9 mouse cellular contexts compared by ENCODE assay signal in genomic region chr3:108187111-108187795, GRCm38 (mm10). TPM values are rescaled to one million over a fixed set of nuclear protein-coding genes. Genes with fewer than 3 reads are reported as not detected.
DNase-seq lines count a peak whose midpoint lies in the region; ATAC-seq and TF ChIP-seq lines count a peak whose summit lies in the region.
"Had no signal": no experiment of that assay in that cellular context is flagged by ENCODE, and none has a peak within 500 bp of the region (broad histone marks: within the 10 kb centered on the region; RNA-seq: fewer than 3 reads in every experiment).

No protein-coding gene starts in this region.

- H3K27me3 ChIP-seq in heart, embryonic 12.5 days (replicated peaks) = peaks cover 28% of the 10 kb centered on the region

- no peak for TF ChIP-seq CTCF in bone marrow macrophage, adult 2 months (IDR thresholded peaks at IDR 0.05; ENCODE audit: low read depth, low read length)

- no peak for TF ChIP-seq POLR2A in bone marrow macrophage, adult 2 months (IDR thresholded peaks at IDR 0.05; ENCODE audit: borderline replicate concordance, low read depth, low read length)

- no peak overlapping the region for H3K27ac ChIP-seq in heart, embryonic 12.5 days (ENCODE audit: poor library complexity, severe bottlenecking)
- no peak overlapping the region for H3K27ac ChIP-seq in bone marrow macrophage, adult 2 months (ENCODE audit: insufficient read depth, low read depth, low read length)

- peaks cover 31% of the 10 kb centered on the region for H3K4me1 ChIP-seq in heart, embryonic 12.5 days (replicated peaks)
- no peaks in the 10 kb centered on the region for H3K4me1 ChIP-seq in bone marrow macrophage, adult 2 months (ENCODE audit: control insufficient read depth, insufficient read depth, low read length)

- H3K4me3 ChIP-seq in heart, embryonic 12.5 days = peak overlapping the region; percentile 96
- peak overlapping the region; percentile 70 for H3K4me3 ChIP-seq in bone marrow macrophage, adult 2 months (ENCODE audit: insufficient read depth, low read length)

- H3K4me2 ChIP-seq in heart, embryonic 12.5 days = peak overlapping the region; percentile 100

- WGBS in heart, embryonic 12.5 days = 66% methylated on average over 20 of the region's 20 CpGs

- H3K9me3 ChIP-seq in heart, embryonic 12.5 days (replicated peaks) = no peaks in the 10 kb centered on the region

- H3K36me3 ChIP-seq in heart, embryonic 12.5 days = 0 out of 2 replicates have a peak, but pooled peaks cover 3% of the 10 kb centered on the region

- intact Hi-C loops in heart, postnatal 25 days (cut with DNase I) = no loop called here

- ATAC-seq in heart, embryonic 12.5 days (ENCODE audit: insufficient number of reproducible peaks, low FRiP score) = no peak
- ATAC-seq in granulocyte monocyte progenitor cell, adult 5-6 weeks (replicated peaks; ENCODE audit: poor library complexity, severe bottlenecking) = peak; percentile 45
- peak; percentile 23 for ATAC-seq in megakaryocyte, adult 5-6 weeks (ENCODE audit: poor library complexity, severe bottlenecking)
- no peak for ATAC-seq in megakaryocyte-erythroid progenitor cell, adult 5-6 weeks (replicated peaks; ENCODE audit: low FRiP score, low TSS enrichment, poor library complexity, severe bottlenecking)

- DNase-seq in heart, postnatal 25 days (ENCODE audit: low spot score) = no peak
- no peak for DNase-seq in c-Kit-positive CD71-positive TER-119-positive erythroid progenitor cells, embryonic 14.5 days (ENCODE audit: low spot score)
- no peak for DNase-seq in spleen, postnatal 36 days (ENCODE audit: low spot score in 2 of 2)

- peak overlapping the region; percentile 93; the same call in 1 of the 2 replicates for H3K9ac ChIP-seq in heart, embryonic 12.5 days

RNA-seq across cellular contexts. Expression of gene Amigo1, which starts 1.1 kb away (rescaled TPM):
- 4.5 and 5.0 TPM in 2 replicates for polyA plus RNA-seq in heart, embryonic 12.5 days (2016; fragmentation: Nextera tagmentation; extraction: Ambion mirVana)
- total RNA-seq in heart, postnatal 25 days (2021) = 10 to 100 TPM; 12.2 to 12.5 TPM
- 3.3 and 5.7 TPM in 2 replicates for polyA plus RNA-seq in bone marrow macrophage, adult 2 months (2012; ENCODE audit: insufficient read depth, insufficient read length, missing spikeins)
- 1.9 and 4.4 TPM in 2 replicates for total RNA-seq in granulocyte monocyte progenitor cell, adult 5-6 weeks (2014; fragmentation: Nextera tagmentation)
- 2.0 and 3.4 TPM in 2 replicates for total RNA-seq in granulocyte monocyte progenitor cell, adult 5-6 weeks (2017)
- total RNA-seq in megakaryocyte, adult 5-6 weeks (2015) = 1.4 and 3.3 TPM in 2 replicates
- 1.4 and 2.2 TPM in 2 replicates for total RNA-seq in megakaryocyte, adult 5-6 weeks (2017)
- 1.3 and 2.3 TPM in 2 replicates for total RNA-seq in megakaryocyte-erythroid progenitor cell, adult 5-6 weeks (2014; fragmentation: Nextera tagmentation)
- total RNA-seq in megakaryocyte-erythroid progenitor cell, adult 5-6 weeks (2017) = 0.66 and 1.9 TPM in 2 replicates

RNA-seq across cellular contexts. Expression of gene Cyb561d1, which starts 13.8 kb away (rescaled TPM):
- polyA plus RNA-seq in heart, embryonic 12.5 days (2016; fragmentation: Nextera tagmentation; extraction: Ambion mirVana) = 3.4 and 3.7 TPM in 2 replicates
- 1 to 10 TPM; 4.9 to 5.1 TPM for total RNA-seq in heart, postnatal 25 days (2021)
- 10.1 and 11.6 TPM in 2 replicates for polyA plus RNA-seq in bone marrow macrophage, adult 2 months (2012; ENCODE audit: insufficient read depth, insufficient read length, missing spikeins)
- total RNA-seq in granulocyte monocyte progenitor cell, adult 5-6 weeks (2014; fragmentation: Nextera tagmentation) = 5.0 and 5.8 TPM in 2 replicates
- total RNA-seq in granulocyte monocyte progenitor cell, adult 5-6 weeks (2017) = 3.5 and 3.9 TPM in 2 replicates
- total RNA-seq in megakaryocyte, adult 5-6 weeks (2015) = 4.9 and 6.7 TPM in 2 replicates
- 10.3 and 12.0 TPM in 2 replicates for total RNA-seq in megakaryocyte, adult 5-6 weeks (2017)
- total RNA-seq in megakaryocyte-erythroid progenitor cell, adult 5-6 weeks (2014; fragmentation: Nextera tagmentation) = 3.8 and 5.0 TPM in 2 replicates
- total RNA-seq in megakaryocyte-erythroid progenitor cell, adult 5-6 weeks (2017) = 3.5 and 4.6 TPM in 2 replicates

RNA-seq across cellular contexts. Expression of gene Atxn7l2, which starts 23.5 kb away (rescaled TPM):
- 8.9 and 9.1 TPM in 2 replicates for polyA plus RNA-seq in heart, embryonic 12.5 days (2016; fragmentation: Nextera tagmentation; extraction: Ambion mirVana)
- total RNA-seq in heart, postnatal 25 days (2021) = 1 to 10 TPM; 2.4 to 3.3 TPM
- polyA plus RNA-seq in bone marrow macrophage, adult 2 months (2012; ENCODE audit: insufficient read depth, insufficient read length, missing spikeins) = 5.6 and 6.4 TPM in 2 replicates
- total RNA-seq in granulocyte monocyte progenitor cell, adult 5-6 weeks (2014; fragmentation: Nextera tagmentation) = 6.7 and 6.8 TPM in 2 replicates
- 1.1 and 1.5 TPM in 2 replicates for total RNA-seq in granulocyte monocyte progenitor cell, adult 5-6 weeks (2017)
- total RNA-seq in megakaryocyte, adult 5-6 weeks (2015) = 3.1 and 4.7 TPM in 2 replicates
- total RNA-seq in megakaryocyte, adult 5-6 weeks (2017) = 1.5 and 2.0 TPM in 2 replicates
- 8.3 and 12.1 TPM in 2 replicates for total RNA-seq in megakaryocyte-erythroid progenitor cell, adult 5-6 weeks (2014; fragmentation: Nextera tagmentation)
- total RNA-seq in megakaryocyte-erythroid progenitor cell, adult 5-6 weeks (2017) = 1.9 and 3.2 TPM in 2 replicates

RNA-seq across cellular contexts. Expression of gene Gpr61, which starts 32.6 kb away (rescaled TPM):
- 0.19 and 0.27 TPM in 2 replicates for polyA plus RNA-seq in heart, embryonic 12.5 days (2016; fragmentation: Nextera tagmentation; extraction: Ambion mirVana)
- total RNA-seq in heart, postnatal 25 days (2021) = not detected
- polyA plus RNA-seq in bone marrow macrophage, adult 2 months (2012; ENCODE audit: insufficient read depth, insufficient read length, missing spikeins) = not detected in 2 replicates
- total RNA-seq in granulocyte monocyte progenitor cell, adult 5-6 weeks (2014; fragmentation: Nextera tagmentation) = not detected in 2 replicates
- not detected in 2 replicates for total RNA-seq in granulocyte monocyte progenitor cell, adult 5-6 weeks (2017)
- total RNA-seq in megakaryocyte, adult 5-6 weeks (2015) = not detected in 2 replicates
- not detected in 2 replicates for total RNA-seq in megakaryocyte, adult 5-6 weeks (2017)
- total RNA-seq in megakaryocyte-erythroid progenitor cell, adult 5-6 weeks (2014; fragmentation: Nextera tagmentation) = not detected in 2 replicates
- total RNA-seq in megakaryocyte-erythroid progenitor cell, adult 5-6 weeks (2017) = not detected in 2 replicates

RNA-seq across cellular contexts. Expression of gene Sypl2, which starts 39.2 kb away (rescaled TPM):
- polyA plus RNA-seq in heart, embryonic 12.5 days (2016; fragmentation: Nextera tagmentation; extraction: Ambion mirVana) = 3.2 and 3.3 TPM in 2 replicates
- under 1 TPM; 0.57 to 0.87 TPM for total RNA-seq in heart, postnatal 25 days (2021)
- not detected in 2 replicates for polyA plus RNA-seq in bone marrow macrophage, adult 2 months (2012; ENCODE audit: insufficient read depth, insufficient read length, missing spikeins)
- total RNA-seq in granulocyte monocyte progenitor cell, adult 5-6 weeks (2014; fragmentation: Nextera tagmentation) = not detected in 2 replicates
- not detected in 2 replicates for total RNA-seq in granulocyte monocyte progenitor cell, adult 5-6 weeks (2017)
- total RNA-seq in megakaryocyte, adult 5-6 weeks (2015) = not detected in 2 replicates
- not detected in 2 replicates for total RNA-seq in megakaryocyte, adult 5-6 weeks (2017)
- total RNA-seq in megakaryocyte-erythroid progenitor cell, adult 5-6 weeks (2014; fragmentation: Nextera tagmentation) = not detected in 2 replicates
- total RNA-seq in megakaryocyte-erythroid progenitor cell, adult 5-6 weeks (2017) = not detected in 2 replicates
- total RNA-seq: MEL had no signal

Comparison
In these comparisons a context has a peak if more than half of its experiments do, and no peak if none do; other contexts are left out.
1. ATAC-seq: peak in granulocyte monocyte progenitor cell, adult 5-6 weeks (single experiment) and megakaryocyte, adult 5-6 weeks (single experiment); none in heart, embryonic 12.5 days (single experiment) and megakaryocyte-erythroid progenitor cell, adult 5-6 weeks (single experiment).